ENCODE assay signal across 9 mouse cellular contexts in the genomic region with DNA sequence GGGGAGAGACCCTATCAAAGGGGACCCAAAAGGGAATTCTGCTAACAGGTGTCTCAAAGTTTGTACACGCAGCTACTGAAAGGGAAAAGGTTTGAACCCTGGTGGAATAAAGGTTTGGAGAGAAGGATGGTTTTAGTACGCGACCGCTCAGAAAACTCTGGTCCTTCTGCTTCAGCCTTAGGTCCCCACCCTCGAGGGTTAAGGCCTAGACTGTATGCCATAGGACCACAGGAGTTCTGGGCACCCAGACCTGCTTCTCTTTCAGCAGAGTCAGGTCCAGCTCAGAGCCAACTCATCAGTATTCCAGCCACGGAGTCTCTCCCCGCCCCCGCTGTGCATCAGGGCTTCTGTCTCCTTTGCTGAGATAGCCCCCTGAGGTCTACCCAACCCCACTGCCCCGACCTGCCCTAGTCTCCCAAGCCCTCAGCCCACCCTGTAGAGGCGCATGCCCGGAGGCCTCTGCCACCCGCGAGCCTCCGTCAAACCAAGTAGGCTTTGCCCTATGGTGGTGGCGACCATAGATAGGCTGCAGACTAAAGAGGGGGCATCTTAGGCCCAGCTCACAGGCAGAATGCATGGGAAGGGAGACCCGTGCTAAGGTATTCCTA. TPM values are rescaled to one million over a fixed set of nuclear protein-coding genes. Genes with fewer than 3 reads are reported as not detected.
DNase-seq lines count a peak whose midpoint lies in the region; ATAC-seq lines count a peak whose summit lies in the region.
"Had no signal": no experiment of that assay in that cellular context is flagged by ENCODE, and none has a peak within 500 bp of the region (broad histone marks: within the 10 kb centered on the region; RNA-seq: fewer than 3 reads in every experiment).

No protein-coding gene starts in this region.

- H3K4me2 ChIP-seq in kidney, embryonic 16.5 days (replicated peaks; ENCODE audit: low read depth, low read length): peak overlapping the region; percentile 97
- H3K4me2 ChIP-seq in embryonic facial prominence, embryonic 13.5 days: peak overlapping the region; percentile 96
- peak overlapping the region; percentile 50 for H3K4me2 ChIP-seq in hindbrain, embryonic 16.5 days (ENCODE audit: low read length)
- H3K4me2 ChIP-seq in midbrain, embryonic 11.5 days: peak overlapping the region; percentile 98

- 0 out of 2 replicates have a peak, but pooled peaks have one; percentile 1 for ATAC-seq in kidney, embryonic 16.5 days (ENCODE audit: low FRiP score, low TSS enrichment)
- no peak for ATAC-seq in embryonic facial prominence, embryonic 13.5 days (ENCODE audit: insufficient number of reproducible peaks, insufficient read depth, low FRiP score, low TSS enrichment, low read depth)
- ATAC-seq in hindbrain, embryonic 16.5 days: peak; percentile 8
- peak; percentile 10 for ATAC-seq in midbrain, embryonic 11.5 days (ENCODE audit: low FRiP score)

- peaks cover 26% of the 10 kb centered on the region for H3K27me3 ChIP-seq in kidney, embryonic 16.5 days (ENCODE audit: insufficient read depth, low read length)
- peaks cover 40% of the 10 kb centered on the region for H3K27me3 ChIP-seq in embryonic facial prominence, embryonic 13.5 days
- H3K27me3 ChIP-seq in hindbrain, embryonic 16.5 days (replicated peaks; ENCODE audit: control insufficient read depth, insufficient read depth, low read length): no peaks in the 10 kb centered on the region
- H3K27me3 ChIP-seq in midbrain, embryonic 11.5 days (ENCODE audit: control insufficient read depth, insufficient read depth, low read length): no peaks in the 10 kb centered on the region; the same call in 1 of the 2 replicates

- peaks cover 20% of the 10 kb centered on the region for H3K4me1 ChIP-seq in kidney, embryonic 16.5 days (ENCODE audit: insufficient read depth, low read length)
- peaks cover 19% of the 10 kb centered on the region for H3K4me1 ChIP-seq in embryonic facial prominence, embryonic 13.5 days
- H3K4me1 ChIP-seq in hindbrain, embryonic 16.5 days (ENCODE audit: control insufficient read depth, insufficient read depth, low read depth, low read length): peaks cover 15% of the 10 kb centered on the region
- peaks cover 17% of the 10 kb centered on the region for H3K4me1 ChIP-seq in midbrain, embryonic 11.5 days (ENCODE audit: control insufficient read depth, insufficient read depth, low read length)

- no peaks in the 10 kb centered on the region for H3K9me3 ChIP-seq in kidney, embryonic 16.5 days (ENCODE audit: low read length)
- H3K9me3 ChIP-seq in embryonic facial prominence, embryonic 13.5 days: no peaks in the 10 kb centered on the region
- H3K9me3 ChIP-seq in hindbrain, embryonic 16.5 days (ENCODE audit: control insufficient read depth, low read length): no peaks in the 10 kb centered on the region
- no peaks in the 10 kb centered on the region for H3K9me3 ChIP-seq in midbrain, embryonic 11.5 days (ENCODE audit: control insufficient read depth, low read length)

- no peak overlapping the region for H3K9ac ChIP-seq in kidney, embryonic 16.5 days (replicated peaks; ENCODE audit: low read length)
- H3K9ac ChIP-seq in embryonic facial prominence, embryonic 13.5 days: 0 out of 2 replicates have a peak overlapping the region, but pooled peaks have one; percentile 72
- peak overlapping the region; percentile 93 for H3K9ac ChIP-seq in hindbrain, embryonic 16.5 days (ENCODE audit: low read depth, low read length)
- peak overlapping the region; percentile 80 for H3K9ac ChIP-seq in midbrain, embryonic 11.5 days (ENCODE audit: low read length)

- H3K36me3 ChIP-seq in kidney, embryonic 16.5 days (ENCODE audit: insufficient read depth, low read length): no peaks in the 10 kb centered on the region
- no peaks in the 10 kb centered on the region for H3K36me3 ChIP-seq in embryonic facial prominence, embryonic 13.5 days
- H3K36me3 ChIP-seq in hindbrain, embryonic 16.5 days (ENCODE audit: control insufficient read depth, insufficient read depth, low read length): no peaks in the 10 kb centered on the region
- no peaks in the 10 kb centered on the region for H3K36me3 ChIP-seq in midbrain, embryonic 11.5 days (ENCODE audit: control insufficient read depth, insufficient read depth, low read length)

- H3K27ac ChIP-seq in kidney, embryonic 16.5 days (ENCODE audit: low read length): no peak overlapping the region
- H3K27ac ChIP-seq in embryonic facial prominence, embryonic 13.5 days: no peak overlapping the region
- H3K27ac ChIP-seq in hindbrain, embryonic 16.5 days (ENCODE audit: low read depth, low read length): peak overlapping the region; percentile 98
- 0 out of 2 replicates have a peak overlapping the region, but pooled peaks have one; percentile 22 for H3K27ac ChIP-seq in midbrain, embryonic 11.5 days (ENCODE audit: low read depth, low read length)

- DNase-seq in kidney, adult 11 months: no peak
- DNase-seq in midbrain, embryonic 11.5 days (ENCODE audit: low spot score, missing footprints): peak; percentile 92
- DNase-seq in ovary, postnatal 14 days (ENCODE audit: low spot score): no peak
- DNase-seq in heart, postnatal 4 days: no peak
- no peak for DNase-seq in yolk sac, embryonic 10.5 days (ENCODE audit: low spot score)

- peak overlapping the region; percentile 72 for H3K4me3 ChIP-seq in kidney, embryonic 16.5 days (ENCODE audit: low read length)
- peak overlapping the region; percentile 62 for H3K4me3 ChIP-seq in embryonic facial prominence, embryonic 13.5 days
- H3K4me3 ChIP-seq in hindbrain, embryonic 16.5 days (ENCODE audit: low read length): peak overlapping the region; percentile 87
- peak overlapping the region; percentile 72 for H3K4me3 ChIP-seq in midbrain, embryonic 11.5 days (ENCODE audit: low read depth, low read length)
- H3K4me3 ChIP-seq: erythroblast, embryonic 14.5 days had no signal

- WGBS in kidney, embryonic 16.5 days: 34% methylated on average over 16 of the region's 16 CpGs
- WGBS in embryonic facial prominence, embryonic 13.5 days: 32% methylated on average over 16 of the region's 16 CpGs
- 21% methylated on average over 16 of the region's 16 CpGs for WGBS in hindbrain, embryonic 16.5 days
- 25% methylated on average over 16 of the region's 16 CpGs for WGBS in midbrain, embryonic 11.5 days

RNA-seq across cellular contexts. Expression of a gene that starts 1.8 kb away (rescaled TPM):
- polyA plus RNA-seq in kidney, embryonic 16.5 days (2015; fragmentation: Nextera tagmentation; extraction: Ambion mirVana): 2.2 and 2.6 TPM in 2 replicates
- polyA plus RNA-seq in embryonic facial prominence, embryonic 13.5 days (2015; fragmentation: Nextera tagmentation; extraction: Ambion mirVana): 1.5 and 2.3 TPM in 2 replicates
- polyA plus RNA-seq in hindbrain, embryonic 16.5 days (2015; fragmentation: Nextera tagmentation; extraction: Ambion mirVana): 98.0 and 108 TPM in 2 replicates
- polyA plus RNA-seq in midbrain, embryonic 11.5 days (2014; fragmentation: Nextera tagmentation; extraction: Ambion mirVana): 26.8 and 28.4 TPM in 2 replicates
- under 1 TPM; 0.36 to 0.95 TPM for total RNA-seq in heart, postnatal 4 days (2021)
- polyA plus RNA-seq: erythroblast, embryonic 14.5 days had no signal

Comparison
In these comparisons a context has a peak if more than half of its experiments do, and no peak if none do; other contexts are left out.
1. H3K27ac ChIP-seq: peak in hindbrain, embryonic 16.5 days (single experiment) and midbrain, embryonic 11.5 days (single experiment); none in kidney, embryonic 16.5 days (single experiment) and embryonic facial prominence, embryonic 13.5 days (single experiment).
2. Peak in every context shown above with its lines, with median percentiles within 50 percentile points of each other: H3K4me2 ChIP-seq and H3K4me3 ChIP-seq.